Mouse (Mus musculus) layer of hippocampus, postnatal 25 days (tissue): ENCODE measurements around the gene Hdac9. TPM values are rescaled to one million over a fixed set of nuclear protein-coding genes. Genes with fewer than 3 reads are reported as not detected.
"Not testable (repeated sequence)": the region's sequence is repeated elsewhere in the genome, so short reads cannot be mapped to it uniquely, and the experiment has no call there.

Source experiments
- DNase-seq, 2 experiments: peaks; one replicate each; pipeline ENCODE4 v3.0.0; 2022; ENCODE audit warnings: mixed read lengths in 2 of 2, low spot score in 1 of 2; ENCODE audit errors: extremely low spot score in 1 of 2
- total RNA-seq, 2 experiments: library from RNA; stranded (reverse); gene quantifications; 2 replicates each; pipeline ENCODE4 v1.2.3; 2021

The Hdac9 gene
- total RNA-seq, 2 experiments from 2014 or later = 33.2 to 40.1 TPM

DNA sequence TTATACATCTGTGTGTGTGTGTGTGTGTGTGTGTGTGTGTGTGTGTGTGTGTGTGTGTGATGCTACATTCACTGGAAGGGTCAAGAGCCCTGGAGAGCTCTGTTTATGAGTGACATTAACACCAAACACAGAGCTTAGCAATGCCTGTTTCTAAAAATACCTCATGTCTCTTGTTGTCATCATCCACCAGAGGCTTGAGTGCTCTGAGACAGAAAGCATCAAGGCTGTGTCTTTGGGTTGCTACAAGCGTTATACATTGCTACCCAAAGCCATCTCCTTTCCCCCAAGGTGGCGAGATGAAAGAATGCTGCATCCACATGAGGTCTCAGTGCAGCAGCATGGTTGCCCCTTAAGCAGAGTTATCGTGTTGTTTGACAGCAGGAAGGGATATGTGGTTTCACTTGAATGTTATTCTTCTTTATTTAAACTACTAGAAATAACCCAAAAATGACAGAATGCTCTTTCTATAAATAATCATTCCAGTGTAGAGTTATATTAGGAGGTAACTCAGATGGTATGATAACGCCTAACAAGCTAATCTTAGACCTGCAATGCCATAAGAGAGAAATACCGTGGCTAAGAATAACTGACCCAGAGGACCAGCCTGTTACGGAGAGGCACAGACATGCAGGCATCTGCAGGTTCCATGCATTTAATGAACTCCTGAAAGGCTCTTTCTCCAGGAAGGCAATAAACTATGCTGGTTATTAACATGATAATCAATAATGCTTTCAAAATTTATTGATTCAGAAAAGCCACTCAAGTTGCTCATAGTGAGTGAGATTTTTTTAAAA is 399.9 kb downstream of the Hdac9 start:
- DNase-seq = no peak

DNA sequence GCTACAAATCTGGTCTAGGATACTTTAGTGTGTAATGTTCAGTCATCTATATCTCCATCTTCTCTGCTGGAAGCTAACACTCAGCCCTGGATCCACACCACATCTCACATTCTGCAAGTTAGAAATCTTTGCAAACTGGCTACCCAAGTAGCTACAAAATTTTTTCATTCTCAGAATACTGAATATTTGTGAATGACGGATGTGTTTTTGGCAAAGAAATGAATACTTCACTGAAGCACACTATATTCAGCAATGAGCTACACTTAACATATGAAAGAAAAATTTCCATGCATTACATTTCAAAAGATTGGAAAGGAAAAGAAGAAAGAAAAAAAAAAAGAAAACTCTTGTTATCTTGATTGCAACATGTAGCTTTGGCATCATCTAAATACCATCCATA is 410.6 kb downstream of the Hdac9 start:
- DNase-seq = no peak

DNA sequence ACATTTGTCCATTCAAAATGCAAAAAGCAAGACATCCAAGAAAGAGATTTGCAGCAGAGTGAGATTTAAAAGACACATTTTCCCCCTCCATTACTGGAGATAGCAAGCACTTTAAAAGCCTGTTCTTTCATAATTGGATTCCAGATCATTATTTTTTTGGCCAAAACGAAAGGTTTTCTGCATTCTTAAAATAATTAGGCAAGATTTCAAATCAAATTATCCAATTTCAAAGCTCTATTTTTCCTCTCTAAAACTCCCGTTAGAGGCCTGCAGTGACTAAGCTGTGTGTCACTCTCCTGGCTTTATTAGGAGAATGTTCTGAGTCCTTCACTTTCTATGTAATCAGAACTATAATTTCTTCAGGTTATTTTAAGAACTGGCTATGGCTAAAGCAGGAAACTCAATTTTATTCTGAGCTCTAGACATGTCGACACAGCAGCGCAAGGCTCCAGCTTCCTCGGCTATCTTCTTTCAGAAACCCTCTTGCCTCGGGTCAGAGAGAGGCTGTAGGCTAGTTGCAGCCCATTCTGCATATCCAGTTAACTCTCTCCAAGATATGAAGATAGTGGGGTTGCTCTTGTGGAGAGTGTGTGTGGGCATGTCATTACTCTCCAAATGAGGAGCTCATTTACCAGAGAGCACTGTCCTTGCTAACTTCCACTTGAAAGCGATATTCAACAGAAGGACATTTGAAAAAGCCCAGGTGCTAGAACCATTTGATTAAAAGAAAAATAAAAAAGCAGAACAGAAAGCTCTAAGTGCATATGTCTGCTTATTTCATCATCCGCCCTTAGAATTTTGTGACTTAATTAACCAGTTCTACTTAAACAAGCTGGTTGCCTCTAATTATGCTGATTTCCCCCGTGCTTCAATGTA is 417.9 kb downstream of the Hdac9 start:
- no peak for DNase-seq

DNA sequence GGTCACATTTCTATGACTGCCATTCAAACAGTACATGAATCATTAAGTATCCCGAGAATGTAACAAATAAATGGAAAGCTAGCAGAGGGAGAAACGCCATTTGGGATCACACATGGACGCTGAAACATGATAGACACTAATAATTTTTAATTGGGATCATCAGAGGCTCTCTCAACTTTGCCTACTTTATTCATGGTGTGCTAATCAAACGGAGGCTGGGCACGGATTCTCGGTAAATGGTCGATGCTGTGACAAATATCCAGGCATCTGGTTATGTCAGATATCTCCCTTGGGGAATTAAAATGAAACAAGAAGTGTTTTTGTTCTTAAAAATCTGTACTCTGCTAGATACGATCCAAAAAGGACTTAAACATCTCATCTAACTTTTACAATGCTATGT is 418.6 kb downstream of the Hdac9 start:
- no peak for DNase-seq

- DNase-seq = no peak
Observed at GRCm38 (mm10) chr12:34497702-34498101, 419.2 kb downstream of the Hdac9 start.

GRCm38 (mm10) chr12:34495940-34496339 is 421.0 kb downstream of the Hdac9 start:
- no peak for DNase-seq

GRCm38 (mm10) chr12:34489629-34490028 is 427.3 kb downstream of the Hdac9 start:
- DNase-seq = no peak

DNA sequence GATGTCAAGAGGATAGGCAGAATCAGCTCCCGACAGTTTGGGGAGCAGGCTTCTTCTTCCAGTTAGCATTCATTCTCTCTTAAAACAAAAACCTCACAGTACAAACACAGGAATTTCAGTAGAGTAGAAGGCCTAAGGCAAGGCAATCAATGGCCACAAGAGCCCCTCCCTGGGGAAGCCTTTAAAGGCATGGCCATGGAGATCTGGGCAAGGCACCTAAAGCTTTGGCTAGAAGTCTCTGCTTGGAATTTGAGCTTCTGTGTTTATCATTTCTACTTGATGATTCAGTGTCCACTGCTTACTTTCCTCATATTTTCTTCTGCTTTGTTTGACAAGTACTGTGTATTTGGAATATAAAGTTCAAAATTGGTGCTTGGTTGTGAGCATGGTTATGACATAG is 429.2 kb downstream of the Hdac9 start:
- DNase-seq = no peak

GRCm38 (mm10) chr12:34487021-34487420 is 429.9 kb downstream of the Hdac9 start:
- DNase-seq = no peak

DNA sequence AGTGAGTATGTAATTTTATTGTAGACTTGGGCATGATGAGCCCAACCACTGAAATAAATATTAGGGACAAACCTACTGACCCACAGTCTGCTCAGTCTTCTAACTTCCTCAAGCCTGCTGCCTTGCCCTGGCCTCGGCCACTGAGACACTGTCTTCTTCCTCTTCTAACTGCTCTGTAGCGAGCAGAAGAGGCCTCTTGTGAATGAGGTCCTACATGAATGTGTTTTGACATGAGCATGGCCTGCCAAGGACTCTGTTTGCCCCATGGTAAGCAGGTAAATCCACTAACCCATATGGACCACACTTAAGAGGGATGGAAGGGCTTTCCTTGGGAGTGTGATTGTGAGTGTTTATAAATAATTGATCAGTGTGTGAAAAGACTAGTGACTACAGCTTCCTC is 430.9 kb downstream of the Hdac9 start:
- no peak for DNase-seq

- no peak for DNase-seq
Observed at GRCm38 (mm10) chr12:34481702-34482101, 435.2 kb downstream of the Hdac9 start.

DNA sequence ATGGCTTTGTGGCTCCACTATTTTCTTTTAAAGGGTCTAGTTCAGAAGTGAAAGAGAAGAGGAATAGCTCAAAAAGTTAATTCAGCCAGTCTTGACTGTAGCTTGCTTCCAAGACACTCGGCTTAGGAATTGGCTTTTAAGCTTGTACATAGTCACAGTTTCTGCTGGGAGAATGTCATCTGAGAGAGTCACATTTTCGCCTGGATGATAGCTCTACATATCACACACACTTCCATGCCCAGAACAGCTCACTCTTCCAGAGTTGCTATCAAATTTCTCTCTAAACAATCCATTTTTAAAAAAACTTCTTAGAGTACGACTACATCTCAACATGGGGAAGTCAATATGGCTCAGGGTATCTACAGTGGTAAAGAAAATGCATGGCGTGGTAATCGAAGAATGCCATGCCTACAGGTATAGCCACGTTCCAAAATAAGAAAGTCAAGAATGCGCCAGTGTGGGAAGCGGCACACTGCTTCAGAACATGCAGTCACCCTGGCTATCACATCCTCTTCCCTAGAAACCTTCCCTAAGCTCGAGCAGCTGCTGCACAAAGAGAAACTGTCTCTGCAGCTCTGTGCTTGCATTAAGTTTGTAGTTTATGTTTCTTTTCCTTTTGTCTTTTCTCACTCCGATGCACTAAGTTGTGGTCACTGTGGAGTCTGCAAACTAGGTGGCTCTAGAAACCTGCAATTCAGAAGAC is 443.8 kb downstream of the Hdac9 start:
- no peak for DNase-seq

DNA sequence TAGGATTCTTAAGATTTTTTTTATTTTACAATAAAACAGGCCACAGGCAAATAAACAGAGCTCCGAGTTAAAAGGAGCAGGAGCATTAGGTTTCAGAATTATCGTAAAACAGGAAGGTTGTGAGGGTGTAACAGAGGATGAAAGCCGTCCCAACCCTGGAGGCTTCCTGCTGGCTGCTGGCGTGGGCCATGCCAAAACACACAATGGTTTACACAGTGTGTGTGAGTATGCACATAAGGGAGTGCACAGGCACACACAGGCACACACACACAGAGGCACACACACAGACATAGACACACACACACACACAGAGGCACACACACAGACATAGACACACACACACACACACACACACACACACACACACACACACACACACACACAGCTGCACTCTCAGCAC is 444.4 kb downstream of the Hdac9 start:
- DNase-seq = no peak

GRCm38 (mm10) chr12:34461728-34462127 is 455.2 kb downstream of the Hdac9 start:
- DNase-seq = no peak

GRCm38 (mm10) chr12:34452643-34453042 is 464.3 kb downstream of the Hdac9 start:
- no peak for DNase-seq

DNA sequence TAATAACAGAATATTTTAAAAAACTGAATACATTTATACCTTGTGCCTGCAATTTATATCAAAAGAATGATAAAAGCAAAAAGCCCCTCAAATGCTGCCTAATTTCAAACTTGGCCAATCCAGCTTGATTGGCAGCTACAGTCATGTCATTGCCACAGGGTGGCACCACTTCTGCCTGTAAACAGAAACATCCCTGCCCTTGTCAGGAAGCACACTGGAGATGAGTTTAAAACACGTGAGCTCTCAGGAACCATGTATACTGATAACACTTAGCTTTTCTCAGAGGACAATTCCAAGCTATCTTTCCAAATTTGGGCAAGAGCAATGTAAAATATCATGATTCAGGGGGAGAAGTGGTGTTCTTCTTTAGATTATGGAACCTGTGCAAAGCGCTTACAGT is 465.7 kb downstream of the Hdac9 start:
- DNase-seq = no peak

DNA sequence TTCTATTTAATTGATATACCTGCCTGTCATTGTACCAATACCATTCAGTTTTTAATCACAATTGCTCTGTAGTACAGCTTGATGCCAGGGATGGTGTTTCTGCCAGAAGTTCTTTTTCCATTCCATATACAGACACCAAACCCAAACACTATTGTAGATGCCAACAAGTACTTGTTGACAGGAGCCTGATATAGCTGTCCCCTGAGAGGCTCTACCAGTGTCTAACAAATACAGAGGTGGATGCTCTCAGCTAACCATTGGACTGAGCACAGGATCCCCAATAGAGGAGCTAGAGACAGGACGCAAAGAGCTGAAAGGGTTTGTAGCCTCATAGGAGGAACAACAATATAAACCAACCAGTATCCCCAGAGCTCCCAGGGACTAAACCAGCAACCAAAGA is 472.2 kb downstream of the Hdac9 start:
- not testable (repeated sequence) for DNase-seq

DNA sequence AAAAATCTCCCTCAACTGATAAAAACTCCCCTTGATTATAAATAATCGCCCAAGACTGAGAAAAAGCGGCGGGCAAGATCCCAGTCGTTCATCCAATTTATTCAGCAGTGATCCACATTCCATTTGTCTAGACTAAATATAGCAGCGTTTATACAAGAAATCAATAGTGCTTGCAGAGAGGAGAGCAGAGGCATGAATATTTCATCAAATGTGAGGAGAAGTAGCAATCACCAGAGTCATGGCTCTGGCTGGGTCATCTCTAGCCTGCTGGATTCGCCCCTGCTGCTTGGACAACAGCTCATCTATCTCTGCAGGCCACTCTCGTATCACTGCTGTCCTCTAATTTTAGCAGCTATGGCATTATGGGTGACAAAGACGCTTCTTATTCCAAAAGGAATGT is 476.0 kb downstream of the Hdac9 start:
- no peak for DNase-seq

DNA sequence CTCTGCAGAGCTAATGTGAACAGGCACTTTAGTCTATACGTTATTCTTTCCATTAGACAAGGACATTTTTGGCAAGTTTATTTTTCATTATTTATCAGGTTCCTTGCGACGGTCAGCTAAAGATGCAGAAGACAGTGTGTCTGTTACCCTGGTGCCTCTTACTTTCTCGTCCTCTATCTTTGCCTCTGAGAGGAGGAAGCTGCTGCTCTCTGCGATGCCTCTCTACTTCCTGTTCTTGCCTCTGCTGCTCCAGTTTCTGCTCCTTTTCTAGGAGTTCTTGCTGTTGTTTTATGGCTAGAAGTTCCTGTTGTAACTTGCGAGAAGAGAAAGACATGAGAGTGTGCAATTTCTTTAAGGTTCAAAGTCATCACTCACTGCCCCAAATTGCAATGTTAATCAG is 484.0 kb downstream of the Hdac9 start:
- no peak for DNase-seq

DNA sequence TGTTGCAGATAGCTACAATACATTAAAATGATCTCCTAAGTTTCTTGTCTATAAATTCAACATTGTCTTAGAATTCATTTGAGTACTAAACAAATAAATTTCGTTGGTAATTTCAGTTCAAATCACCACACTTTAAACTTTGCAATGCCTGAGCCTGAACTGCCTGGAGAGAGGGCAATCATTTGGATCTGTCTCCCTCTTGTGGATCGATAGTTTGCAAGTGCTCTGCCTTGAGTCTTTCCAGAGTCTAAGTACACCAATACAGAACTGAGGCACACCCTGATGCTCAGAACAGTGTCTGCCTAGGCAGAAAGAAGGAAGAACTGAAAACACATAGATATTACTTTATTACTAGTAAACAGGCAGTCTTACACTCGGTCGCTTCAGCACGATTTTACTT is 484.4 kb downstream of the Hdac9 start:
- DNase-seq = no peak

DNA sequence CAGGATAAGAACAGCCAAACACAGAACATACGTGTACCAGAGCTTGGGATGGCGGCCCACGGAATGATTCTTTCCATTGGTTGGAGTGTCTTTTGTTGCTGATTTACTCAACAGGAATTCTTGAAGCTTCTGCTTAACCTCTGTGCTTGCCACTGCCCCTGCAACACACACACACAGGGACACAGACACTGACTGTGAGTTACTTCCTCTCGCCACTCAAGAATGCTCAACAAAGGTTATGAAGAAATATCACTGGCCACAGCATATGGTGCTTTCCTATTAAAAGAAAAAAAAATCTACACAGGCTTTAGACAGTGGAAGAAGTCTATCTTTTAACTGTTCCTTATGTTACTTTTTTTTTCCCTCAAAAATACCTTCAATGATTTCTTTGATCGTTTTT is 485.1 kb downstream of the Hdac9 start:
- no peak for DNase-seq
